Mouse (Mus musculus) bone marrow macrophage, adult 2 months (primary cell): ENCODE measurements around the gene Aldh5a1.

ENCODE experiments used
- CTCF ChIP-seq: IDR thresholded peaks from 2 replicates; pipeline ENCODE4 v1.5.1; 2012; ENCODE audit warnings: low read depth, mild to moderate bottlenecking, low read length, moderate library complexity
- POLR2A ChIP-seq: IDR thresholded peaks from 2 replicates; pipeline ENCODE4 v1.6.1; 2012; ENCODE audit warnings: mild to moderate bottlenecking, low read depth, low read length, borderline replicate concordance

DNA sequence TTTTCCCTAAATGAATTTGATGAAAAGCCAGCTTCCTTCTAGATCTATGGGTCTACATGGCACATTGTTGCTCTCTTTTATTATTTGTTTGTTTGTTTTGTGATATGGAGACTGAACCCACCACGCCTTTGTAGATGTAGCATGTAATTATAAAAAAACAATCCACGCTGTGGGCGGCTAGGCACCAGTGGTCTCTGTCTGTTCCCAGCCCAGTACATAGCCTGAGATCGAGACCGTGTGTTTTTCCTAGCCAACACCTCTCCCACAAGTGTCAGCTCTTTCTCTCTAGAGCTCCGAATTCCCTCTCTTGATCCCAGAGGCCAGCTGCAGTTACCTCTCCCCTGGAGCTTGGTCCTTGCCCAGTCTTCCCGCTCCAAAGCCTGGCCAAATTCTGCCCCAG, 69.2 kb downstream of the Aldh5a1 start:
- TF ChIP-seq CTCF: no peak
- no peak for TF ChIP-seq POLR2A
